Mouse (Mus musculus): Measurements from ENCODE around the gene Tmem256.

DNA sequence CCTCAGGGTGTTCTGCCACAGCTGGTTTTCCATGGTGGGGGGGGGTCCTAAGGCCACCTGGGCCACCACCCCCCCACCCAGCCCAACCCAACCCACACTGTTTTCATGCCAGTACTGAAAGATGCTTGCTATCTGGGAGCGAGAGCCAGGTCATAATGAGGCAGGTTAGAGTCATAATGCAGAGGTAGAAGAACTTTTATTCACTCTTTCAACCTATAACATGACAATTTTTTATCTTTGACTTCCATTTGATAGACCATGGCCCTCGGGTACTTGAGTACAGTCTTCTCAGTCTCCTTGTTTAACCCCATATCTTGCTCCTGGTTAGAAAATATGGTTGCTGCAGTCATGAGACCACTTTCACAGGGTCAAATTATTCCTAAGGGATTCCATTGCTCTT is 19.9 kb upstream of the Tmem256 start, which contains the start of gene Spem2:
- TF ChIP-seq CTCF (IDR thresholded peaks at IDR 0.05; ENCODE audit: extremely low read depth, insufficient read length, insufficient replicate concordance, low read depth, low read length) (no peak), POLR2A (IDR thresholded peaks at IDR 0.05; ENCODE audit: low read depth, low read length) (no peak)

Measured in small intestine, adult 2 months (tissue).